Mouse (Mus musculus) layer of hippocampus, postnatal 36 days (tissue): ENCODE data around the gene Duxbl2. TPM values are rescaled to one million over a fixed set of nuclear protein-coding genes. Genes with fewer than 3 reads are reported as not detected.
"Not testable (repeated sequence)": the region's sequence is repeated elsewhere in the genome, so short reads cannot be mapped to it uniquely, and the experiment has no call there.

Source experiments
- DNase-seq, 2 experiments: peaks; one replicate each; pipeline ENCODE4 v3.0.0; 2022
- total RNA-seq, 2 experiments: library from RNA; stranded (reverse); gene quantifications; 2 replicates each; pipeline ENCODE4 v1.2.3; 2021

Duxbl2 gene
- total RNA-seq: under 1 TPM in 1 of 2 experiments, not detected in 1; 0.25 TPM

DNA sequence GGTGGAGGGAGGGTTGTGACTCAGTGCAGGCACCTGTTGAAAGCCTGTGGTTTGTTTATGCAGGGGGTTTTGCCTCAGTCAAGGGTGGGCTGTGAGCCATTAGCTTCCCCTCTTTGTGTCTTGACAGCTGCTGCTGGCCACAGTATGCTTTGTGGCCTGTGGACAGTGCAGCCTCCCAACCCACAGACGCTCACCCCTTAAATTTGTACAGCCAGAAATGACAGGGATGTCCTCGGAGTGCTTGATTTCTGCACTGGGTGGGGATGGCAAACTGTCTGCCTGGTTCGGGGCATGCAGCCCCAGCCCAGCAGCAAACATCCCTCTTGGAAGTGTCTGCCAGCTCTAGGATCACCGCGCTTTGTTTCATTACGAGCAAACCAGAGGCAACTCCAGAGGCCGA, at the start of gene Duxbl2:
TSS of gene Duxbl2 (plus strand) at position 200 of the 400 bp plus-strand sequence.
- DNase-seq: not testable (repeated sequence)

- DNase-seq: not testable (repeated sequence)
Observed at GRCm38 (mm10) chr14:26076620-26077390, 41.3 kb upstream of the Duxbl2 start.

DNA sequence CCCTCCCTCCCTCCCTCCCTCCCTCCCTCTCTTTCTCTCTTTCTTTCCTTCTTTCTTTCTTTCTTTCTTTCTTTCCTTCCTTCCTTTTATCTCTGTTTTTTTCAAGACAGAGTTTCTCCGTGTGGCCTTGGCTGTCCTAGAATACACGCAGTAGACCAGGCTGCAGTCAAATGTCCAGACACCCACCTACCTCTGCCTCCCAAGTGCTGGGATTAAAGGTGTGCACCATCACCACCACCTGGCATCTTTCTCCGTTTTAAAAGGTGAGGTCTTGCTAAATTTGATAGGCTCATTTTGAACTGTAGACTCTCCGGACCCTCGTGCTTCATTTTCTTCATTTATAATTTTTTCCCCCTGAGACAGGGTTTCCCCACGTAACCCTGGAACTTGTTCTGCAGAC, 36.9 kb upstream of the Duxbl2 start, which contains the start of gene Cphx2:
TSS of gene Cphx2 (plus strand) at position 301 of the 400 bp plus-strand sequence.
- DNase-seq: not testable (repeated sequence)

GRCm38 (mm10) chr14:26081997-26082396, 36.2 kb upstream of the Duxbl2 start, which contains the start of gene Cphx3:
TSS of gene Cphx3 (plus strand) at chr14:26082297.
- DNase-seq: not testable (repeated sequence)

- DNase-seq: not testable (repeated sequence)
Observed at GRCm38 (mm10) chr14:26097622-26098021, 20.5 kb upstream of the Duxbl2 start.

DNA sequence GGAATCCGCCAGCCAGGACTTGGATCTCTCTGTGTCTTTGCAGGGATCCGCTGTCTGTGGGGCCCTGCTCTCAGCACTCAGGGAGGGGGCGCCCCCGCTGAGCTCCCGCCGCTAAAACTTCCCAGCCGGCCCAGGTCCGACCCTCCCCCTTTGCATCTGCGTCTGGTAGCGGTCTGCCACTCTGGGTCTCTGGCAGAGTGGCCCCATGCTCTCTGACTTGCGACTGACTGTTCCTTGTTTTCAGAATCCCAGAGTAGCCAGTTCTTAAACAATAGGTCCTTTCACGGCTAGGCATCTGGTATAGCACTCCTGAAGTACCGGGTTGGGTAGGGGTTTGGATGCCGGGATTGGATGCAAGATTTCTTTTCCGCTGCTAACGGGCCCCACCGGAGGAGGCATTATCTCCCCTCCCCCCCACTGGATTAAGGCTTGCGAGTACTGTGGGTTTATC, 426 bp downstream of the Duxbl2 start:
- DNase-seq: not testable (repeated sequence)

GRCm38 (mm10) chr14:26119095-26119494, 946 bp downstream of the Duxbl2 start:
- not testable (repeated sequence) for DNase-seq

DNA sequence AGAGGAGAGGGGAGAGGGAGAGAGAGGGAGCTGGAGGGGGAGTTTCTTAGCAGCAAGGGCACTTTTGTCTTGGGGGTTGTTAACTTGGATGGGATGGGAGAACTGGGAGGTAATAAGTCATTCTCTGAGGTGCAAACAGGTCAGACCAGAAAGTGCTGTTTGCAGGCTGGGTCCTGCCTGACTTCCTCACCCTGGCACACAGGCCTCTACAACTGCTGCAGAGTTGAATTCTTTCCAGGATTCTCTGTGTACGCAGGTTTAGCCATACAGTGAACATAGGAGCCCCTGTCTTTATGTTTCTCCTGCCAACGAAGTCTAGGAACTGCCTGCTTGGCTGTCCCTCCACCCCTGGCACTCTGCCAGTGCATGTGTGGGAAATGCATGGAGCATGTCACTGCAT, 28.9 kb downstream of the Duxbl2 start:
- DNase-seq: not testable (repeated sequence)

- not testable (repeated sequence) for DNase-seq
Observed at GRCm38 (mm10) chr14:26156032-26156431, 37.9 kb downstream of the Duxbl2 start.

DNA sequence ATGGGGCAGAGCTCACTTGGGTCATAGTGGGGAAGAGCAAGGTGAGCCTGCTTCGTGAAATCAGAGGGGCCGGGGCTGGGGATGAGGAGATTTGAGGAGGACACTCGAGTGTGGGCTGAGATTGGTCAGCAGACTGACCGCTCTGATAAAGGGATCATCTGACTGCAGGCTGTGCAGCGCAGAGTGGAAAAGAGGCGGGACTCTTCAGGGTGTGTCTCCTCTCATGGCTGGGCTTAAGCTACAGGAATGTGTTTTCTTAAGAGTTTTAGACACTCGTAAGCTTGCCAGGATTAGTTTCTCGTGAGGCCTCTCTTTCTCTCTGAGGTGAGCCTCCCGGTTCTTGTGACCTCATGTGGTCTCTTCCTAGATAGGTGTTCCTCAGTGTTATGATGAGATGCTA, 43.0 kb downstream of the Duxbl2 start:
- not testable (repeated sequence) for DNase-seq

GRCm38 (mm10) chr14:26162423-26162822, 44.3 kb downstream of the Duxbl2 start:
- DNase-seq: not testable (repeated sequence)

- not testable (repeated sequence) for DNase-seq
Observed at GRCm38 (mm10) chr14:26165266-26165665, 47.1 kb downstream of the Duxbl2 start.

- DNase-seq: not testable (repeated sequence)
Observed at GRCm38 (mm10) chr14:26173955-26174354, 55.8 kb downstream of the Duxbl2 start.

GRCm38 (mm10) chr14:26175028-26175427, 56.9 kb downstream of the Duxbl2 start:
- DNase-seq: not testable (repeated sequence)

Other genes starting within 250 kb of the Duxbl2 start
- not detected for gene Plac9a, start 215.2 kb upstream of the Duxbl2 start, total RNA-seq
- gene Tmem254a, start 190.7 kb upstream of the Duxbl2 start, total RNA-seq: 10 to 100 TPM in 1 of 2 experiments, 1 to 10 TPM in 1; 9.2 to 10.0 TPM
- gene Cphx1, start 180.0 kb upstream of the Duxbl2 start, total RNA-seq: not detected
- under 1 TPM; 0.77 to 0.83 TPM for gene Duxbl1, start 139.8 kb upstream of the Duxbl2 start, total RNA-seq
- gene Gm9780, start 75.6 kb upstream of the Duxbl2 start, total RNA-seq: 1 to 10 TPM in 1 of 2 experiments, under 1 TPM in 1; 0.87 to 4.7 TPM
- 10 to 100 TPM; 18.4 to 19.2 TPM for gene Tmem254c, start 51.0 kb upstream of the Duxbl2 start, total RNA-seq
- not detected for gene Cphx2, start 36.8 kb upstream of the Duxbl2 start, total RNA-seq
- gene Cphx3, start 36.1 kb upstream of the Duxbl2 start, total RNA-seq: not detected
- 1 to 10 TPM; 3.8 to 7.3 TPM for gene Plac9b, start 64.1 kb downstream of the Duxbl2 start, total RNA-seq
- 10 to 100 TPM; 15.0 to 16.8 TPM for gene Tmem254b, start 88.7 kb downstream of the Duxbl2 start, total RNA-seq
- 1 to 10 TPM in 1 of 2 experiments, under 1 TPM in 1; 0.70 to 1.4 TPM for gene Duxbl3, start 139.6 kb downstream of the Duxbl2 start, total RNA-seq